Mouse (Mus musculus) midbrain, embryonic 14.5 days (tissue): ENCODE measurements at regions not wholly inside any gene's neighbourhood (a gene's known extent, or its start where the extent isn't known, plus 50 kb on each side); places are given as distances from the start of the nearest gene placed in this dataset.

Experiments
- ATAC-seq: fragments of 200-750 bp; cut with Nextera tagmentation; 2 replicates; pipeline ENCODE4 v1.8.0; 2017; ENCODE audit warnings: moderate number of reproducible peaks, moderate library complexity; ENCODE audit not compliant: low FRiP score, low TSS enrichment
- DNase-seq: peaks from one replicate; pipeline ENCODE4 v3.0.0-alpha.2; 2015
- H3K27ac ChIP-seq: fragments of 300-500 bp; sonication (generic); replicated peaks from 2 replicates; pipeline ENCODE4 v1.5.1; 2014; ENCODE audit warnings: mild to moderate bottlenecking, low read depth, low read length, moderate library complexity
- H3K27me3 ChIP-seq: fragments of 300-500 bp; sonication (generic); 2 replicates; pipeline ENCODE4 v1.6.1; 2014; ENCODE audit warnings: low read length, control low read depth, mixed read lengths; ENCODE audit not compliant: control insufficient read depth, insufficient read depth
- H3K36me3 ChIP-seq: fragments of 300-500 bp; sonication (generic); 2 replicates; pipeline ENCODE4 v1.6.1; 2014; ENCODE audit warnings: low read length, control low read depth; ENCODE audit not compliant: control insufficient read depth, insufficient read depth
- H3K4me1 ChIP-seq: fragments of 300-500 bp; sonication (generic); 2 replicates; pipeline ENCODE4 v1.6.1; 2014; ENCODE audit warnings: mild to moderate bottlenecking, antibody characterized with exemption, low read length, control low read depth; ENCODE audit not compliant: control insufficient read depth, insufficient read depth
- H3K4me2 ChIP-seq: fragments of 300-500 bp; sonication (generic); 2 replicates; pipeline ENCODE4 v1.6.1; 2014; ENCODE audit warnings: mild to moderate bottlenecking, low read length, moderate library complexity
- H3K4me3 ChIP-seq: fragments of 300-500 bp; sonication (generic); replicated peaks from 2 replicates; pipeline ENCODE4 v1.5.1; 2014; ENCODE audit warnings: low read depth, low read length
- H3K9ac ChIP-seq: fragments of 300-500 bp; sonication (generic); replicated peaks from 2 replicates; pipeline ENCODE4 v1.6.1; 2014; ENCODE audit warnings: mild to moderate bottlenecking, low read length, moderate library complexity
- H3K9me3 ChIP-seq: fragments of 300-500 bp; sonication (generic); 2 replicates; pipeline ENCODE4 v1.6.1; 2016; ENCODE audit warnings: low read length, control low read depth, mixed read lengths; ENCODE audit not compliant: control insufficient read depth
- WGBS: fragments of 180-500 bp; shearing (Covaris S2); extraction: QIAGEN DNeasy Blood & Tissue Kit; methylation state at CpG from one replicate; pipeline ENCODE4 v1.1.7; 2014; 5-methylcytosine and 5-hydroxymethylcytosine counted together

GRCm38 (mm10) chr13:83867831-83868473 is 354.1 kb upstream of the Tmem161b start:
- Histone ChIP-seq H3K4me3 (no peak overlapping the region), H3K27me3 (no peaks in the 10 kb centered on the region), H3K27ac (peak overlapping the region; percentile 85), H3K4me2 (no peak overlapping the region), H3K4me1 (peaks cover 20% of the 10 kb centered on the region), H3K36me3 (no peaks in the 10 kb centered on the region), H3K9ac (no peak overlapping the region), H3K9me3 (no peaks in the 10 kb centered on the region)
- DNase-seq (peak; percentile 69), ATAC-seq (peak; percentile 77)
- 15% methylated on average over 4 of the region's 4 CpGs for WGBS

- H3K4me3 ChIP-seq = no peak overlapping the region
- DNase-seq (peak; percentile 93), ATAC-seq (peak; percentile 88)
- no peaks in the 10 kb centered on the region for H3K27me3 ChIP-seq
- no peaks in the 10 kb centered on the region for H3K9me3 ChIP-seq
- no peaks in the 10 kb centered on the region for H3K36me3 ChIP-seq
- H3K4me1 ChIP-seq = peaks cover 27% of the 10 kb centered on the region
- H3K27ac ChIP-seq = peak overlapping the region; percentile 92
- peak overlapping the region; percentile 24; the same call in 1 of the 2 replicates for H3K4me2 ChIP-seq
- WGBS = 5% methylated on average over 4 of the region's 4 CpGs
- no peak overlapping the region; the same call in 1 of the 2 replicates for H3K9ac ChIP-seq
Measured at GRCm38 (mm10) chr13:83868922-83869321, 353.2 kb upstream of the Tmem161b start.

- peaks cover 23% of the 10 kb centered on the region for H3K4me1 ChIP-seq
- H3K27me3 ChIP-seq = no peaks in the 10 kb centered on the region
- peak overlapping the region; percentile 64 for H3K27ac ChIP-seq
- H3K4me2 ChIP-seq = no peak overlapping the region; the same call in 1 of the 2 replicates
- DNase-seq = peak; percentile 47
- H3K9ac ChIP-seq = no peak overlapping the region
- WGBS = 34% methylated on average over 3 of the region's 3 CpGs
- H3K9me3 ChIP-seq = no peaks in the 10 kb centered on the region
- H3K36me3 ChIP-seq = no peaks in the 10 kb centered on the region
- no peak overlapping the region for H3K4me3 ChIP-seq
- ATAC-seq = no peak
Measured at GRCm38 (mm10) chr13:83872143-83872819, 349.8 kb upstream of the Tmem161b start.

GRCm38 (mm10) chr13:83872887-83873286 is 349.2 kb upstream of the Tmem161b start:
- Histone ChIP-seq H3K4me2 (no peak overlapping the region), H3K4me1 (peaks cover 21% of the 10 kb centered on the region), H3K9me3 (no peaks in the 10 kb centered on the region), H3K36me3 (no peaks in the 10 kb centered on the region), H3K9ac (no peak overlapping the region), H3K27me3 (no peaks in the 10 kb centered on the region), H3K4me3 (no peak overlapping the region), H3K27ac (peak overlapping the region; percentile 64)
- WGBS = 3% methylated on average over 5 of the region's 5 CpGs
- peak; percentile 71 for DNase-seq
- peak; percentile 68 for ATAC-seq

GRCm38 (mm10) chr13:83879561-83879960 is 342.5 kb upstream of the Tmem161b start:
- Histone ChIP-seq H3K36me3 (no peaks in the 10 kb centered on the region), H3K4me2 (no peak overlapping the region), H3K4me3 (no peak overlapping the region), H3K27me3 (no peaks in the 10 kb centered on the region), H3K9me3 (no peaks in the 10 kb centered on the region), H3K4me1 (peaks cover 36% of the 10 kb centered on the region), H3K27ac (peak overlapping the region; percentile 79), H3K9ac (no peak overlapping the region)
- 47% methylated on average over 2 of the region's 2 CpGs for WGBS
- ATAC-seq (no peak), DNase-seq (no peak)

- Histone ChIP-seq H3K9ac (no peak overlapping the region; the same call in 1 of the 2 replicates), H3K9me3 (no peaks in the 10 kb centered on the region), H3K4me1 (peaks cover 44% of the 10 kb centered on the region), H3K36me3 (no peaks in the 10 kb centered on the region), H3K27me3 (no peaks in the 10 kb centered on the region), H3K4me3 (no peak overlapping the region), H3K27ac (peak overlapping the region; percentile 71), H3K4me2 (peak overlapping the region; percentile 10; the same call in 1 of the 2 replicates)
- WGBS = 28% methylated on average over 2 of the region's 2 CpGs
- ATAC-seq (peak; percentile 27; the same call in 1 of the 2 replicates), DNase-seq (peak; percentile 63)
Measured at GRCm38 (mm10) chr13:83880305-83880704, 341.8 kb upstream of the Tmem161b start.

GRCm38 (mm10) chr13:83880772-83881171 is 341.3 kb upstream of the Tmem161b start:
- Histone ChIP-seq H3K27ac (peak overlapping the region; percentile 71), H3K4me2 (peak overlapping the region; percentile 9; the same call in 1 of the 2 replicates), H3K4me1 (peaks cover 47% of the 10 kb centered on the region), H3K36me3 (no peaks in the 10 kb centered on the region), H3K9ac (no peak overlapping the region), H3K9me3 (no peaks in the 10 kb centered on the region), H3K4me3 (no peak overlapping the region), H3K27me3 (no peaks in the 10 kb centered on the region)
- no peak for ATAC-seq
- no peak for DNase-seq
- WGBS = 43% methylated on average over 2 of the region's 2 CpGs

GRCm38 (mm10) chr13:83882839-83883238 is 339.3 kb upstream of the Tmem161b start:
- Histone ChIP-seq H3K27me3 (no peaks in the 10 kb centered on the region), H3K27ac (peak overlapping the region; percentile 34), H3K4me1 (peaks cover 44% of the 10 kb centered on the region), H3K4me3 (no peak overlapping the region), H3K36me3 (no peaks in the 10 kb centered on the region), H3K9me3 (no peaks in the 10 kb centered on the region), H3K4me2 (no peak overlapping the region), H3K9ac (no peak overlapping the region)
- ATAC-seq (no peak), DNase-seq (peak; percentile 48)
- 26% methylated on average over 1 of the region's 1 CpGs for WGBS

GRCm38 (mm10) chr13:83883821-83884220 is 338.3 kb upstream of the Tmem161b start:
- Histone ChIP-seq H3K4me2 (no peak overlapping the region), H3K4me3 (no peak overlapping the region), H3K36me3 (no peaks in the 10 kb centered on the region), H3K27ac (peak overlapping the region; percentile 77), H3K4me1 (peaks cover 44% of the 10 kb centered on the region), H3K9ac (no peak overlapping the region), H3K27me3 (no peaks in the 10 kb centered on the region), H3K9me3 (no peaks in the 10 kb centered on the region)
- 52% methylated on average over 4 of the region's 4 CpGs for WGBS
- DNase-seq (no peak), ATAC-seq (no peak)
